Mouse (Mus musculus): ENCODE measurements around the gene Bcap29.
"Not testable (repeated sequence)": the region's sequence is repeated elsewhere in the genome, so short reads cannot be mapped to it uniquely, and the experiment has no call there.

The Bcap29 gene

GRCm38 (mm10) chr12:31578691-31579476 is 55.6 kb downstream of the Bcap29 start:
- peak; percentile 54 for DNase-seq (ENCODE audit: low read depth)

DNA sequence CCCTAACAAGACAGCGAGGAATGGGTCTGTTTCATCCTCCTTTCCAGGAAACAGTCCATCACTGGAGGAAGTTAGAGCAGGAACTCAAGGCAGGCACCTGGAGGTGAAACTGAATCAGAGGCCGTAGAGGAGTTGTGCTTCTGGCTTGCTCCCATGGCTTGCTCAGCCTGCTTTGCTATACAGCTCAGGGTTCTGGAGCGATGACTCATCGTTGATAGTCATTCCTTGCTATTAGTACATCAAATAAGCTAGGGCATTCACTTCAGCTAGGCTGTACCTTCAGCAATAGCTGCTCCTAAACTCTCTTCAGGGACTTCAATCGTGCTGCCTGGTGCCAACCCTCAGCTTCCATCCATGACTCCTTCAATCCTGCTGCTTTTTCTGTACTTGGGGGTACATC is 60.0 kb downstream of the Bcap29 start:
- DNase-seq (ENCODE audit: low read depth): peak; percentile 61

GRCm38 (mm10) chr12:31569784-31570183 is 64.7 kb downstream of the Bcap29 start:
- no peak for DNase-seq (ENCODE audit: low read depth)

GRCm38 (mm10) chr12:31568661-31569060 is 65.8 kb downstream of the Bcap29 start:
- DNase-seq (ENCODE audit: low read depth): no peak

- DNase-seq (ENCODE audit: low read depth): not testable (repeated sequence)
Observed at GRCm38 (mm10) chr12:31567535-31567934, 66.9 kb downstream of the Bcap29 start.

GRCm38 (mm10) chr12:31560712-31561111 is 73.7 kb downstream of the Bcap29 start:
- peak; percentile 52 for DNase-seq (ENCODE audit: low read depth)

DNA sequence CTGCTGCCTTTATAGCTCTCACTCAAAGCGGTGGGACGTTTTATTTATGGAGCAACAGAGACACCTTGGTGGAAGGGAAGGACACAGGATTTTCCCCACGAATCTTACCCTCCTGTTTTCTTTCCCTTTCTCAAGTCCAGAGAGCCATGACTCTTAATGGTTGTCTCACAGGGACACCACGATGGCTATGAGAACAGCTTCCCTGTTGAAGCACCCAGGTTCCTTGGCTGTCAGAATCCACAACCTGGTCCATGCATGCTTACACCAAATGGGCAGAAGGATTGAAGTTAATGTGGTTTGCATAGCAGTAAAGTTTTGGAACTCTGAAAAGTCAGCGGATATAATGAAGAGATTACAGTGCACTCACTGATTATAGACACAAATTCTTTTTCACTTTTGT is 74.5 kb downstream of the Bcap29 start:
- no peak for DNase-seq (ENCODE audit: low read depth)

GRCm38 (mm10) chr12:31554371-31554770 is 80.1 kb downstream of the Bcap29 start:
- no peak for DNase-seq (ENCODE audit: low read depth)

- no peak for DNase-seq (ENCODE audit: low read depth)
Observed at GRCm38 (mm10) chr12:31551252-31551651, 83.2 kb downstream of the Bcap29 start.

GRCm38 (mm10) chr12:31546061-31546460 is 88.4 kb downstream of the Bcap29 start:
- DNase-seq (ENCODE audit: low read depth): no peak

GRCm38 (mm10) chr12:31545219-31545618 is 89.2 kb downstream of the Bcap29 start:
- no peak for DNase-seq (ENCODE audit: low read depth)

- DNase-seq (ENCODE audit: low read depth): no peak
Observed at GRCm38 (mm10) chr12:31541541-31541940, 92.9 kb downstream of the Bcap29 start.
